Mouse (Mus musculus): ENCODE results near the gene 4921507P07Rik. TPM values are rescaled to one million over a fixed set of nuclear protein-coding genes. Genes with fewer than 3 reads are reported as not detected.
"Not testable (repeated sequence)": the region's sequence is repeated elsewhere in the genome, so short reads cannot be mapped to it uniquely, and the experiment has no call there.

The 4921507P07Rik gene
- total RNA-seq, 2 experiments from 2014 or later: 0.31 to 0.69 TPM

DNA sequence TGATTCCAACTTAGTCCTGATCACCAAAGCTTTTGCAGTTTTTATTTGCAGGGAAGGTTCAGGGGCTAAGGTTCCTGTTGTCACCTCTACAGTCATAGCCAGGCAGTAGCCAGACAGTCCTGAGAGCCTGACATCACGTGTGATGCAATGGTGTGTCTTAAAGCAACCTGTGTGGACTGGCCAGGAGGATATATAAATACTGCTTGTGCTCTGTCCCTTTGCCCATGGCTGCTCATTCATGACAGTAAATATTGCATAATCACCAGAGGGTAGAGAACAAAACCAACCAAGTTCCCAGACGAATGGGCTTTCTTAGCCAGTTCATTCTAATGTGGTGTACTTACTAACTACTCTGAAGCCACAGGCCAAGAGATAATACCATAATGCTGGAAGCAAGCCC is 9.0 kb downstream of the 4921507P07Rik start:
- TF ChIP-seq CTCF (IDR thresholded peaks at IDR 0.05): no peak
- Histone ChIP-seq H3K4me3 (no peak overlapping the region), H3K27ac (no peak overlapping the region)
- intact Hi-C loops (cut with DNase I): no loop called here
- no peak for DNase-seq

GRCm38 (mm10) chr6:50586316-50586715 is 10.1 kb downstream of the 4921507P07Rik start:
- Histone ChIP-seq H3K27ac (no peak overlapping the region), H3K4me3 (no peak overlapping the region)
- intact Hi-C loops (cut with DNase I): no loop called here
- no peak for TF ChIP-seq CTCF (IDR thresholded peaks at IDR 0.05)
- no peak for DNase-seq

GRCm38 (mm10) chr6:50585733-50586132 is 10.7 kb downstream of the 4921507P07Rik start:
- intact Hi-C loops (cut with DNase I): no loop called here
- no peak for TF ChIP-seq CTCF (IDR thresholded peaks at IDR 0.05)
- no peak for DNase-seq
- no peak overlapping the region for H3K27ac ChIP-seq
- no peak overlapping the region for H3K4me3 ChIP-seq

DNA sequence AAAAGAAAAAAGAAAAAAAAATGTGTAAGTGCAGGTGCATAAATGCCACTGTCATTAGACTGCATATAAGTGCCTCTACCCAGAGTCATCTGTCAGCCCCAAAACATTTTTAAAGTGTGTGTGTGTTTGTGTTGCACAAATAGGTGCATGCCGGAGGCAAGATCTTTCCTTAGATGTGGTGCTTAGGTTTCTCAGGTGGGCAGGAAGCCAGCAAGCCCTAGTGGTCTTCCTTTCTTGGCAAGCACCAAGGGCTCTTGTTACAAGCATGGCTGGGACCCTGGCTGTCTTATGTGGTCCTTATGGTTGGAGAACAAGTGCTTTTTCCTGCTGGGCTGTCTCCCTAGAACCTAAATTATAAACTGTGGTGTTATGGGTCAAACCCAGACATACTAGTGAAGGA is 24.8 kb downstream of the 4921507P07Rik start:
- intact Hi-C loops (cut with DNase I): no loop called here
- TF ChIP-seq CTCF (IDR thresholded peaks at IDR 0.05): no peak
- DNase-seq: no peak
- Histone ChIP-seq H3K27ac (no peak overlapping the region), H3K4me3 (no peak overlapping the region)

DNA sequence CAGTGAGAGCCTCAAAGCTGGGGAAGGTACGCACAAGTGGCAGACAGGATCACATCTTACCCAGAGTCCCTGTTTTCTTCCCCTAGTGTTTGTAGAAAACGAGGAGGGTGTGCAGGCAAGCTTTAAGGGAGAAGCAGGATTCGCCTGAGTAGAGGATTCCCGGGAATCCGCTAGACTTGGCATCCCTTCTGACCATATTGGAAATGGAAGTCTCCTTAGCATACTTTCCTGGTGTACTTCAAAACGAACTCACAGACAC is 29.5 kb downstream of the 4921507P07Rik start:
- no peak for TF ChIP-seq CTCF (IDR thresholded peaks at IDR 0.05)
- no peak for DNase-seq
- Histone ChIP-seq H3K4me3 (peak overlapping the region; percentile 76), H3K27ac (peak overlapping the region; percentile 99)
- intact Hi-C loops (cut with DNase I): no loop called here

- DNase-seq: peak; percentile 100
- H3K27ac ChIP-seq: peak within 1 kb of the TSS; percentile 99
- intact Hi-C loops (cut with DNase I): no loop called here
- peak; percentile 56 for TF ChIP-seq CTCF (IDR thresholded peaks at IDR 0.05)
- H3K4me3 ChIP-seq: peak within 1 kb of the TSS; percentile 76
Observed at GRCm38 (mm10) chr6:50566141-50566996, 30.1 kb downstream of the 4921507P07Rik start, which contains the start of gene Cycs. Gene Cycs (minus strand): TSS chr6:50566538.

GRCm38 (mm10) chr6:50563651-50564050 is 32.8 kb downstream of the 4921507P07Rik start:
- no peak for TF ChIP-seq CTCF (IDR thresholded peaks at IDR 0.05)
- intact Hi-C loops (cut with DNase I): no loop called here
- no peak for DNase-seq
- H3K27ac ChIP-seq: no peak overlapping the region
- no peak overlapping the region for H3K4me3 ChIP-seq

DNA sequence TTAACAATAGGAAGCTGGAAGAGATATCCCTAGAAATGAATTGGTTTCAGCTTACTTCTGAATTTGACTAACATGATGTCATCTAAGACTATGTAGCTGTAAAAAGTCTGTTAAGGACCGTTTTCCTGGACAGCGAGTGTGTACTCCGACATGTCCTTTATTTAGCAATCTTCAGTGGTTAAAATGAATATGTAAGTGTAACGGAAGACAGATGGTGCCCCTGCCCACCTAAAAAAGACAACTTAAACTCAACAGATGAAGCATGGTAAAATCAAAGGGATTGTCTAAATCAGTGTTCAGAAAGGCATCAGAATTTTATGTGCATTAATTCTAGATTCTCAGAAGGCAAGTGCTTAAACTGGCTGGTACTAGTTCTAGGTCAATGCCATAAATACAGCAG is 34.0 kb downstream of the 4921507P07Rik start:
- no peak overlapping the region for H3K4me3 ChIP-seq
- TF ChIP-seq CTCF (IDR thresholded peaks at IDR 0.05): no peak
- DNase-seq: no peak
- no peak overlapping the region for H3K27ac ChIP-seq
- intact Hi-C loops (cut with DNase I): no loop called here

DNA sequence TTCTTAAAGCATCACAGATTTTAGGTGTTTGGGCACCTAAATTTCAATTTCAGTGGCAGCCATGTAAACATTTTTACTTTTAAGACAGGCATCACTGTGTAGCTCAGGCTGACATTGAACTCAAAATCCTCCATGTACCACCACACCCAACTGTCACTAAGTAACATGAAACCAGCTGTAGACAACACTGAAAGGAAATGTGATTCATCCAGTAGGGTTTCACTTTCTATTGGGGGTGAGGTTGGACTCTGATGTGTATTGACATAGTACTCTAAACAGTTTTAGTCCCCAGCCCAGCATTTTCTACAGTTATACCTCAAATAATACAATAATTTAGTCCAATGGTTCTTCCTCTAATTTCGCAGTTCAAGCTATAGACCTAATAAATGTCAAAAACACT is 35.7 kb downstream of the 4921507P07Rik start:
- H3K27ac ChIP-seq: no peak overlapping the region
- DNase-seq: no peak
- no peak for TF ChIP-seq CTCF (IDR thresholded peaks at IDR 0.05)
- intact Hi-C loops (cut with DNase I): no loop called here
- H3K4me3 ChIP-seq: no peak overlapping the region

GRCm38 (mm10) chr6:50558877-50559276 is 37.6 kb downstream of the 4921507P07Rik start:
- no peak for TF ChIP-seq CTCF (IDR thresholded peaks at IDR 0.05)
- Histone ChIP-seq H3K4me3 (no peak overlapping the region), H3K27ac (no peak overlapping the region)
- DNase-seq: no peak
- intact Hi-C loops (cut with DNase I): no loop called here

GRCm38 (mm10) chr6:50557566-50557965 is 38.9 kb downstream of the 4921507P07Rik start:
- TF ChIP-seq CTCF (IDR thresholded peaks at IDR 0.05): no peak; the same call in 1 of the 2 replicates
- Histone ChIP-seq H3K27ac (no peak overlapping the region), H3K4me3 (no peak overlapping the region)
- intact Hi-C loops (cut with DNase I): no loop called here
- no peak for DNase-seq

DNA sequence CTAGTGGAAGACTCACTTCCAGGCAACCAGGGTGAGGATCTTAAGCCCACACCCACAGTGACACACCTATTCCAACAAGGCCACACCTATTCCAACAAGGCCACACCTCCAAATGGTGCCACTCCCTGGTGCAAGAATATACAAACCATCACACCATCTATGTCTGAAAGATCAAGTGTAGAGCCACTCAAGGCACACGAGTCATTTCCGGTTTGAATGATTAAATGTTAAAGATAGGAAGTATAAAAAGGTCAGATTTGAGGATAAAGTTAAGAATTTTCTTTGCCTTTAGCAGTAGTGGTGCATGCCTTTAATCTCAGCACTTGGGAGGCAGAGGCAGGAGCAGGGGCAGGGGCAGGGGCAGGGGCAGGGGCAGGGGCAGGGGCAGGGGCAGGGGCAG is 42.2 kb downstream of the 4921507P07Rik start:
- H3K4me3 ChIP-seq; intact Hi-C loops (cut with DNase I); DNase-seq; H3K27ac ChIP-seq: not testable (repeated sequence)

DNA sequence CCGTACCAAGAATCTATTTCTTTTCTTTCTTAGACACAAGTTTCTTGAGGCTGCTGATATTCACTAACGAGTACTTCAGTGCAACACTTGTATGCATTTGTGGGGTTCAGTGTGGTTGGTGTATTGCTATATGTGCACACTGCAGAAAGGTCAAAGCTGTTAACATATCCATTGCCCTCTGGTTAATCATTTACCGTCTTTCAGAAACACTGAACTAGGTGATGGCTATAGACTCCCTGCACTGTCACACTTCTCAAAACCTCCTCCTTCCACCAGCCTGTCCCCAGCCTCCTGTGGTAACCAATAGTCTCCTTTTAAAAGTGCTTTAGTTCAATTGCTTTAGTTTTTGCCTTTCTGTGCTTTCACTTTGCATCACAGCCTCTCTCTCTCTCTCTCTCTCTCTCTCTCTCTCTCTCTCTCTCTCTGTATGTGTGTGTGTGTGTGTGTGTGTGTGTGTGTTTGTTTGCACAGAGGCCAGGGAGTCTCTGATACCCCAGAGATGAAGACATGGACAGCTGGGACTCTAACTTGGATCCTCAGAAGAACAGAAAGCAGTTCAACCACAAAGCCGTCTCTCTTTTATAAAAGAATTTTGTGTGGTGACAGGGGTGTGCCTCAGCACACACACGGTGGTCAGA is 43.4 kb downstream of the 4921507P07Rik start:
- DNase-seq: no peak
- no peak for TF ChIP-seq CTCF (IDR thresholded peaks at IDR 0.05)
- intact Hi-C loops (cut with DNase I): no loop called here
- Histone ChIP-seq H3K4me3 (no peak overlapping the region), H3K27ac (no peak overlapping the region)

DNA sequence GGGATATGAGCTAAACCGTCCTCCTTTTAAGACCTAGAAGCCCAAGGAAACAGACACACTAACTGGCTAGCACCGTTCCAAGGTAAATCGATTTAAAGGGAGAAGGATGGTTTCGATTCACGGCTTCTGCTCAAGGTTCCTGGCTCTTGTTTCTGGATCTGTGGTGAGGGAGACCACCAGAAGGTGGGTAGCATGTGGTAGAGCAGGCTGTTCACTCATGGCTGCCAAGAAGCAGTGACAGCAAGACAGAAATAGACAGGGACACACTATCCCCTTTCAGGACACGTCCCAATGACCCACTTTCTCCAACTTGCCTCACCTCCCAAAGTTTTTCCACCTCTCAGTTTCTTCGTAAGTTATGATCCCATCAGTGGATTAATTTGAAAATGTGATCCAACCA is 46.6 kb downstream of the 4921507P07Rik start:
- DNase-seq: no peak
- intact Hi-C loops (cut with DNase I): no loop called here
- Histone ChIP-seq H3K4me3 (no peak overlapping the region), H3K27ac (no peak overlapping the region)
- TF ChIP-seq CTCF (IDR thresholded peaks at IDR 0.05): no peak
